Mouse (Mus musculus) embryonic facial prominence, embryonic 15.5 days (tissue): ENCODE results near the gene Ncoa1. TPM values are rescaled to one million over a fixed set of nuclear protein-coding genes. Genes with fewer than 3 reads are reported as not detected.
"Not testable (repeated sequence)": the region's sequence is repeated elsewhere in the genome, so short reads cannot be mapped to it uniquely, and the experiment has no call there.

Experiments used
- ATAC-seq: fragments of 200-750 bp; cut with Nextera tagmentation; 2 replicates; pipeline ENCODE4 v1.8.0; 2017; ENCODE audit warnings: low read depth, moderate TSS enrichment; ENCODE audit not compliant: insufficient number of reproducible peaks, low FRiP score, low TSS enrichment
- H3K27ac ChIP-seq: fragments of 300-500 bp; sonication (generic); replicated peaks from 2 replicates; pipeline ENCODE4 v1.5.1; 2015; ENCODE audit warnings: mild to moderate bottlenecking, inconsistent platforms
- H3K27me3 ChIP-seq: fragments of 300-500 bp; sonication (generic); 2 replicates; pipeline ENCODE4 v1.6.1; 2015; ENCODE audit warnings: inconsistent platforms
- H3K36me3 ChIP-seq: fragments of 300-500 bp; sonication (generic); 2 replicates; pipeline ENCODE4 v1.6.1; 2015; ENCODE audit warnings: mild to moderate bottlenecking, inconsistent platforms
- H3K4me1 ChIP-seq: fragments of 300-500 bp; sonication (generic); 2 replicates; pipeline ENCODE4 v1.6.1; 2015; ENCODE audit warnings: inconsistent platforms
- H3K4me2 ChIP-seq: fragments of 300-500 bp; sonication (generic); replicated peaks from 2 replicates; pipeline ENCODE4 v1.6.1; 2015; ENCODE audit warnings: mild to moderate bottlenecking, inconsistent platforms
- H3K4me3 ChIP-seq: fragments of 300-500 bp; sonication (generic); replicated peaks from 2 replicates; pipeline ENCODE4 v1.5.1; 2015; ENCODE audit warnings: mild to moderate bottlenecking, inconsistent platforms
- H3K9ac ChIP-seq: fragments of 300-500 bp; sonication (generic); 2 replicates; pipeline ENCODE4 v1.6.1; 2015; ENCODE audit warnings: inconsistent platforms
- H3K9me3 ChIP-seq: fragments of 300-500 bp; sonication (generic); replicated peaks from 2 replicates; pipeline ENCODE4 v1.6.1; 2016; ENCODE audit warnings: inconsistent platforms
- WGBS: fragments of 180-500 bp; shearing (Covaris S2); methylation state at CpG from one replicate; pipeline ENCODE4 v1.1.7; 2015; 5-methylcytosine and 5-hydroxymethylcytosine counted together
- polyA plus RNA-seq: library from polyadenylated mRNA; unstranded; fragments of >200 nt; fragmentation: Nextera tagmentation; extraction: Ambion mirVana; gene quantifications from 2 replicates; pipeline ENCODE4 v1.2.1, GENCODE M21; 2015

The Ncoa1 gene
- polyA plus RNA-seq, 1 experiment from 2014 or later: 14.1 TPM

- WGBS: 8% methylated on average over 18 of the region's 18 CpGs
- Histone ChIP-seq H3K27ac (peak overlapping the region; percentile 95), H3K27me3 (no peaks in the 10 kb centered on the region), H3K36me3 (no peaks in the 10 kb centered on the region), H3K9me3 (no peaks in the 10 kb centered on the region), H3K4me2 (peak overlapping the region; percentile 89), H3K9ac (peak overlapping the region; percentile 77; the same call in 1 of the 2 replicates), H3K4me3 (peak overlapping the region; percentile 93), H3K4me1 (peaks cover 23% of the 10 kb centered on the region)
- ATAC-seq: no peak
Measured at GRCm38 (mm10) chr12:4475251-4475993, 1.6 kb downstream of the Ncoa1 start.

DNA sequence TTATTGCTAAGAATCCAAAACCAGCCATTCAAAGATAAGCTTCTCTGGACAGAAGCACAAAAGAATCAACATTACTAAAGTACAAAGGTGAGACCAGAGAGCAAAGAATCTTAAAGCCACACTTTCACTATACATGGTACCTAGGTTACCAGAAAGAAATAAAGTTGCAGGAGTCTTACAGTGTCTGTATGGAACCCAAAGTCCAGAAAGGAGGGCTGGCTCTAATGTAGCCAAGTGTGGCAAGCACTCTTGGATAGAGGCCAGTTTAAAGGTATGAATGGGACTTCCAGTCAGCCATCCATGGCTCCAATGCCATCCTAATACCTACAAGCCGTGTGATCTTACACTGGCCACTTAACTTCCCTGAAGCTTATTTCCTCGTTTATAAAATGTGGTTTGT is 7.9 kb downstream of the Ncoa1 start:
- H3K36me3 ChIP-seq: no peaks in the 10 kb centered on the region
- ATAC-seq: no peak
- H3K27me3 ChIP-seq: no peaks in the 10 kb centered on the region
- H3K4me1 ChIP-seq: peaks cover 9% of the 10 kb centered on the region; the same call in 1 of the 2 replicates
- H3K4me2 ChIP-seq: no peak overlapping the region
- H3K9me3 ChIP-seq: no peaks in the 10 kb centered on the region
- no peak overlapping the region for H3K27ac ChIP-seq
- WGBS: 61% methylated on average over 2 of the region's 2 CpGs
- H3K4me3 ChIP-seq: no peak overlapping the region
- H3K9ac ChIP-seq: no peak overlapping the region

DNA sequence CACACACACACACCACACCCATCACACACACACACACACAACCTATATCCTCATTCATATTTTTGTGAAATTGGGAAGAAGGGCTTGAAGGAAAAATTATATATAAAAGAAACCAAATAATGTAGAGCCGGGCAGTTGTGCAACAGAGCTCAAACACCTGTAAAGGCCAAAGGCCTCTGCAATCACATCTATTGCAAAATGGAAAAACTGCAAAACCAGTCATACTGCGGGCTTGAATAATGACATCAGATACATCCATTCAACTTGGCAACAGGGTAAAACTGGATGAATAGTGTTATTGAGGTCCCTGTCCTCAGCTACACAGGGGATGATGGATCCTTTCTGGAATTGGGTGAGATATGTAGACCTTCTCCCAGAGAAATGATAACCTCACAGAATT is 13.3 kb downstream of the Ncoa1 start:
- no peak overlapping the region for H3K4me3 ChIP-seq
- H3K4me2 ChIP-seq: no peak overlapping the region
- no peaks in the 10 kb centered on the region for H3K4me1 ChIP-seq
- H3K27me3 ChIP-seq: no peaks in the 10 kb centered on the region
- no peaks in the 10 kb centered on the region for H3K9me3 ChIP-seq
- no peak for ATAC-seq
- H3K27ac ChIP-seq: no peak overlapping the region
- WGBS: 92% methylated on average over 2 of the region's 2 CpGs
- H3K36me3 ChIP-seq: no peaks in the 10 kb centered on the region
- H3K9ac ChIP-seq: no peak overlapping the region

GRCm38 (mm10) chr12:4462420-4462819 is 14.6 kb downstream of the Ncoa1 start:
- Histone ChIP-seq H3K27ac (no peak overlapping the region), H3K4me2 (no peak overlapping the region), H3K27me3 (no peaks in the 10 kb centered on the region), H3K4me1 (no peaks in the 10 kb centered on the region), H3K9me3 (no peaks in the 10 kb centered on the region), H3K36me3 (no peaks in the 10 kb centered on the region), H3K4me3 (no peak overlapping the region), H3K9ac (no peak overlapping the region)
- WGBS: 63% methylated on average over 1 of the region's 1 CpGs
- ATAC-seq: no peak

DNA sequence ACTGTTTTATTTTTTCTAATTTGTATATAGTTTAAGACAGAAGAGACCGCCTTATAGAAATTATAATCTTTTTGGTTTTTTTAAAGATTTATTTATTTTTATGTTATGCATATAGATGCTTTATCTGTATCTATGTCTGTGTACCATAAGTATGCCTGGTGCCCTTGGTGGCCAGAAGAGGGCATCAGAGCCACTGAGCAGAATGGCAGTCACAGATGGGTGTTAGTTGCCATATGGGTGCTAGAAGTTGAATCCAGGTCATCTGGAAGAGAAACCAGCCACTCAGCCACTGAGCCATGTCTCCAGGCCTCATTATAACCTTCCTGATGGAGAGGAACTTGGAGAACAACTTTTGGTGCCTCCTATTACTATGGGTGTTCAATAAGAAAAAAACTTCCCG is 16.0 kb downstream of the Ncoa1 start:
- no peaks in the 10 kb centered on the region for H3K4me1 ChIP-seq
- no peak overlapping the region for H3K27ac ChIP-seq
- 90% methylated on average over 2 of the region's 2 CpGs for WGBS
- no peak overlapping the region for H3K9ac ChIP-seq
- no peak overlapping the region for H3K4me2 ChIP-seq
- H3K9me3 ChIP-seq: no peaks in the 10 kb centered on the region
- no peak overlapping the region for H3K4me3 ChIP-seq
- H3K27me3 ChIP-seq: no peaks in the 10 kb centered on the region
- no peaks in the 10 kb centered on the region for H3K36me3 ChIP-seq
- no peak for ATAC-seq

- 74% methylated on average over 10 of the region's 10 CpGs for WGBS
- H3K27me3 ChIP-seq: no peaks in the 10 kb centered on the region
- no peak overlapping the region for H3K27ac ChIP-seq
- no peaks in the 10 kb centered on the region for H3K36me3 ChIP-seq
- H3K4me3 ChIP-seq: no peak overlapping the region
- H3K9ac ChIP-seq: no peak overlapping the region
- 0 out of 2 replicates have a peak, but pooled peaks cover 5% of the 10 kb centered on the region for H3K4me1 ChIP-seq
- ATAC-seq: no peak
- H3K4me2 ChIP-seq: no peak overlapping the region
- H3K9me3 ChIP-seq: no peaks in the 10 kb centered on the region
Measured at GRCm38 (mm10) chr12:4454956-4455565, 21.9 kb downstream of the Ncoa1 start.

- no peak for ATAC-seq
- no peak overlapping the region for H3K27ac ChIP-seq
Measured at GRCm38 (mm10) chr12:4454248-4454647, 22.7 kb downstream of the Ncoa1 start.

GRCm38 (mm10) chr12:4452233-4452632 is 24.7 kb downstream of the Ncoa1 start:
- H3K27ac ChIP-seq: no peak overlapping the region
- no peak overlapping the region for H3K4me2 ChIP-seq
- no peak for ATAC-seq
- 0 out of 2 replicates have a peak, but pooled peaks cover 5% of the 10 kb centered on the region for H3K4me1 ChIP-seq
- no peak overlapping the region for H3K9ac ChIP-seq
- no peaks in the 10 kb centered on the region for H3K36me3 ChIP-seq
- H3K9me3 ChIP-seq: no peaks in the 10 kb centered on the region
- no peaks in the 10 kb centered on the region for H3K27me3 ChIP-seq
- no peak overlapping the region for H3K4me3 ChIP-seq

More at GRCm38 (mm10) chr12:4454248-4454647, 22.7 kb downstream of the Ncoa1 start:
- no peaks in the 10 kb centered on the region for H3K36me3 ChIP-seq
- 85% methylated on average over 4 of the region's 4 CpGs for WGBS
- H3K4me3 ChIP-seq: no peak overlapping the region
- H3K9ac ChIP-seq: no peak overlapping the region
- H3K9me3 ChIP-seq: no peaks in the 10 kb centered on the region
- H3K4me1 ChIP-seq: 0 out of 2 replicates have a peak, but pooled peaks cover 5% of the 10 kb centered on the region
- no peaks in the 10 kb centered on the region for H3K27me3 ChIP-seq
- no peak overlapping the region for H3K4me2 ChIP-seq

DNA sequence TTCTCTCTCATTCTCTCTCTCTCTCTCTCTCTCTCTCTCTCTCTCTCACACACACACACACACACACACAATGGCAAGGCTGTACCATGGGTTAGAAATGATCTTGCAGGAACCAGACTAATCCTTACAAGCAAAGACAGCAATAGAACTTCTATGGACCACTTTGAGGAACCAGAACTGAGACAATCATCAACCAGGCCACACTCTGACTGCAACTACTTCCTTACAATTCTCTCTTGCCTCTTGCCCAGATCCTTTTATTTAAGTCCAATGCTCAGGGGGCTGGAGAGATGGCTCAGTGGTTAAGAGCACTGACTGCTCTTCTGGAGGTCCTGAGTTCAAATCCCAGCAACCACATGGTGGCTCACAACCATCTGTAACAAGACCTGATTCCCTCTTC is 26.5 kb downstream of the Ncoa1 start:
- not testable (repeated sequence) for H3K27me3 ChIP-seq, ATAC-seq, H3K4me2 ChIP-seq, H3K4me3 ChIP-seq, H3K9me3 ChIP-seq, H3K36me3 ChIP-seq, H3K27ac ChIP-seq, H3K9ac ChIP-seq, H3K4me1 ChIP-seq

- Histone ChIP-seq H3K9ac (no peak overlapping the region), H3K4me2 (no peak overlapping the region), H3K4me3 (no peak overlapping the region), H3K27ac (no peak overlapping the region), H3K36me3 (no peaks in the 10 kb centered on the region), H3K4me1 (no peaks in the 10 kb centered on the region), H3K9me3 (no peaks in the 10 kb centered on the region), H3K27me3 (no peaks in the 10 kb centered on the region)
- no peak for ATAC-seq
- 81% methylated on average over 4 of the region's 4 CpGs for WGBS
Measured at GRCm38 (mm10) chr12:4448076-4448589, 28.8 kb downstream of the Ncoa1 start.

DNA sequence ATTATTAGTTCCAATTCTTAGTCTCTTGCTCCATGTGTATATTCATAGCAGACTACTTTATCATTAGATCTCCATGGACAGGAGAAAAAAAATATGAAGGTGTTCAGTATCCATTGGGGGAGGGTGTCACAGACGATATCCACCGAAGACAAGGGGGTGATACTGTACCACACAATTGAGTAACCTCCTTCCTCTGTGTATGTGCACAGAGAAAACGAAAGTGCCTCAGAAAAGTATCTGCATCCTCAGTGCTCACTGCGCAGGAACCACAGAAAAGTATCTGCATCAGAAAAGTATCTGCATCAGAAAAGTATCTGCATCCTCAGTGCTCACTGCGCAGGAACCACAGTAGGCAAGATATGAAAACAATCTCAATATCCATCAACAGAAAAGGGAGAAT is 32.0 kb downstream of the Ncoa1 start:
- Histone ChIP-seq H3K27me3 (no peaks in the 10 kb centered on the region), H3K4me3 (no peak overlapping the region), H3K36me3 (no peaks in the 10 kb centered on the region), H3K27ac (no peak overlapping the region), H3K4me1 (no peaks in the 10 kb centered on the region), H3K9ac (no peak overlapping the region), H3K4me2 (no peak overlapping the region), H3K9me3 (no peaks in the 10 kb centered on the region)
- 86% methylated on average over 5 of the region's 5 CpGs for WGBS
- ATAC-seq: no peak
